Mouse (Mus musculus): ENCODE measurements around the gene Lcn2. TPM values are rescaled to one million over a fixed set of nuclear protein-coding genes. Genes with fewer than 3 reads are reported as not detected.

Lcn2 gene
- polyA plus RNA-seq, 1 experiment from 2014 or later = not detected

DNA sequence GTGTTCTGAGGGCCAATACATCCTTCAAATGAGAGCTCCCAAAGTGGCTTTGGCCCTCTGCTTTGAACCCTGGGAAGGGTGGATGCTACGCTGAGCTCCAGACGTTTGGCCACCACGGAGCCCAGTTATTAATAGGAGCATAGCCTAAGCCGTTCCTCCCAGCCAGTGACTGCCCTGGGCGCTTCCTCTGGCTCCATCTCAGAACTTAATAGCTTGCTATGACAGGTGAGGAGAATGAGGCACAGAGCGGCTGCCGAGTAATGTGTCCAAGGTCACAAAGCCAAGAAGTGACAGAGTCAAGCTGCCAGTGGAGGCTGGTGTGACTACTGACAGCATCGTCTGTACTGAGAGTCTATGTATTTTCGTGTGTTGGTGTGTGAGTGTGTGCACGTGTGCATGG, 31.8 kb downstream of the Lcn2 start:
- H3K4me2 ChIP-seq (ENCODE audit: low read length) = no peak overlapping the region
- no peak for ATAC-seq (ENCODE audit: low FRiP score, low TSS enrichment)
- no peaks in the 10 kb centered on the region for H3K9me3 ChIP-seq (ENCODE audit: control insufficient read depth, low read length)
- no peak overlapping the region for H3K9ac ChIP-seq (replicated peaks; ENCODE audit: low read length)
- no peaks in the 10 kb centered on the region for H3K27me3 ChIP-seq (ENCODE audit: control insufficient read depth, insufficient read depth, low read length)
- H3K27ac ChIP-seq (replicated peaks; ENCODE audit: low read depth, low read length) = no peak overlapping the region
- no peak overlapping the region for H3K4me3 ChIP-seq (replicated peaks; ENCODE audit: low read depth, low read length)
- DNase-seq = no peak
- WGBS = 88% methylated on average over 10 of the region's 10 CpGs
- H3K36me3 ChIP-seq (ENCODE audit: control insufficient read depth, insufficient read depth, low read length) = no peaks in the 10 kb centered on the region
- H3K4me1 ChIP-seq (ENCODE audit: control insufficient read depth, insufficient read depth, low read length) = peaks cover 14% of the 10 kb centered on the region

DNA sequence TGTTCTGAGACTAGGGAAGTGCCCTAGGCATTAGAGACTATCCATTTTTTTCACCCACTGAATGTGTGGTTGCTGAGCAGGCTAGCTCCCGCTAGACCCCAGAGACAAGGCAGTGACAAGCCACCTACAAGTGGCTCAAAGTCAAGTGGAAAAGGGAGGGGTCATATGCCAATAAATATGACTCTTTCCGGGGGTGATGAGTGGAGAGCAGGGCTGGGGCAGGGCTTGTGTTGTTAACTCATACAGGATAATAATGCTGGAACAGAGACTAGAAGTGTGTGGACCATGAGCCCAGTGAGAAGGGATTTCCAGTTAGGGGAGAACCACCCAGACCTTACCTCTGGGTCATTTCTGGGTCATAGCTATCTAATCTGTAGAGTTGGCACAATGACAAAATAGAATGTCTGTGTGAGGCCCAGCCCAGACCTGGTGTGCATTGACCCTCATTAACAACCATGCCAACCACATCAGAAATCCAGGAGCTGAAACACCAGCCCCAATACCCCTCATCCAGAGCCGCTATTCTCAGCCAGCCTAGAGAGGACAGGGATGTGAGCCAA, 33.6 kb downstream of the Lcn2 start:
- DNase-seq = no peak
- Histone ChIP-seq H3K9me3 (ENCODE audit: control insufficient read depth, low read length) (no peaks in the 10 kb centered on the region), H3K36me3 (ENCODE audit: control insufficient read depth, insufficient read depth, low read length) (no peaks in the 10 kb centered on the region), H3K4me2 (ENCODE audit: low read length) (no peak overlapping the region), H3K9ac (replicated peaks; ENCODE audit: low read length) (no peak overlapping the region), H3K27ac (replicated peaks; ENCODE audit: low read depth, low read length) (no peak overlapping the region), H3K27me3 (ENCODE audit: control insufficient read depth, insufficient read depth, low read length) (no peaks in the 10 kb centered on the region), H3K4me1 (ENCODE audit: control insufficient read depth, insufficient read depth, low read length) (peaks cover 20% of the 10 kb centered on the region), H3K4me3 (replicated peaks; ENCODE audit: low read depth, low read length) (no peak overlapping the region)
- 85% methylated on average over 3 of the region's 3 CpGs for WGBS
- no peak for ATAC-seq (ENCODE audit: low FRiP score, low TSS enrichment)

DNA sequence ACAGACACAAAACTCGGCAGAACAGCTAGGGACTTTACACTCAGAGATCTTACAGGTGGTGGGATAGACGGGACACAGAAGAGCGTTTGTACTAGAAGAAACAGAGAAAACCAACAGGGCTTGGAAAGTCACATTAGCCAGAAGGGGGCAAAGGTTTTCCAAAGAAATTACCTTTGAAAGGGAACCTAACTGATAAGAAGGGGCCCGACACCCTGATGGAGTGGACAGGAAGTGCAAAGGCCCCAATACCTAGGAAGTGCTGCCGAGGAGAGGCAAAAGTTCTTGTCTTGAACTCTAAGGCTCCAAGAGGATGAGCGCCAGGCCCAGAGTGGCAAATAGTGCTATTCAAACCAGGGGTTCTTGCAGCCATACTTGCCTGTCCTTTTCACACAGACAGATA, 34.2 kb downstream of the Lcn2 start:
- H3K4me3 ChIP-seq (replicated peaks; ENCODE audit: low read depth, low read length) = no peak overlapping the region
- H3K9me3 ChIP-seq (ENCODE audit: control insufficient read depth, low read length) = no peaks in the 10 kb centered on the region
- 80% methylated on average over 6 of the region's 6 CpGs for WGBS
- no peaks in the 10 kb centered on the region for H3K27me3 ChIP-seq (ENCODE audit: control insufficient read depth, insufficient read depth, low read length)
- no peak overlapping the region; the same call in 1 of the 2 replicates for H3K4me2 ChIP-seq (ENCODE audit: low read length)
- DNase-seq (no peak), ATAC-seq (ENCODE audit: low FRiP score, low TSS enrichment) (no peak)
- H3K9ac ChIP-seq (replicated peaks; ENCODE audit: low read length) = no peak overlapping the region
- no peak overlapping the region for H3K27ac ChIP-seq (replicated peaks; ENCODE audit: low read depth, low read length)
- no peaks in the 10 kb centered on the region for H3K36me3 ChIP-seq (ENCODE audit: control insufficient read depth, insufficient read depth, low read length)
- H3K4me1 ChIP-seq (ENCODE audit: control insufficient read depth, insufficient read depth, low read length) = peaks cover 20% of the 10 kb centered on the region

DNA sequence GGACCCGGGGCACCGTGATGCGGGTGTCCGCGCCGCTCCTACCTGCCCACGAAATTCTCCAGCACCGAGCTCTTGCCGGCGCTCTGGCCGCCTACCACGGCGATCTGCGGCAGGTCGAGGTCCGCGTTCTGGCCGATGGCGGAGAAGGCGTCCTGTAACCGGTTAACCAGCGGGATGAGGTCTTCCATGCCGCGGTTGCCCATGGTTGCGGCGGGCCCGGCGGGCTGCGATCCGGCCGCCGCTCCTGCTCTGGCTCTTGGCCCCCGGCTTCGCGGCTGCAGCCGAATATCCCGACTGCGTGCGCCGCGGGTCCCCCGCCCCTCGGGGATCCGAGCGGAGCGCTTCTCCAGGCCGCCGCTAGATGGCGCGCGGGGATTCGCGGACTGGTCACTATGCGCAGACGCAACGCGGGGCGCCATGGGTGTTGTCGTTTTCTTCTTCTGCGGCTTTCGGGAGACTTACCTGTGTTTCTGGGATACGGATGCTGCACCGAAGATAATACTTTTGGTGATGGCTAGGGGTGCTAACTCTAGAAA, 35.0 kb downstream of the Lcn2 start, which contains the start of gene Dnm1:
Dnm1 (minus strand) TSS at position 332 of the 536 bp plus-strand sequence.
- Histone ChIP-seq H3K4me2 (ENCODE audit: low read length) (peak within 1 kb of the TSS; percentile 79), H3K9me3 (ENCODE audit: control insufficient read depth, low read length) (no peaks in the 10 kb centered on the region), H3K9ac (replicated peaks; ENCODE audit: low read length) (peak within 1 kb of the TSS; percentile 81), H3K4me3 (replicated peaks; ENCODE audit: low read depth, low read length) (peak within 1 kb of the TSS; percentile 70), H3K27ac (replicated peaks; ENCODE audit: low read depth, low read length) (peak within 1 kb of the TSS; percentile 95), H3K36me3 (ENCODE audit: control insufficient read depth, insufficient read depth, low read length) (peaks cover 2% of the 10 kb centered on the region; the same call in 1 of the 2 replicates), H3K4me1 (ENCODE audit: control insufficient read depth, insufficient read depth, low read length) (peaks cover 20% of the 10 kb centered on the region), H3K27me3 (ENCODE audit: control insufficient read depth, insufficient read depth, low read length) (no peaks in the 10 kb centered on the region)
- DNase-seq (peak; percentile 97), ATAC-seq (ENCODE audit: low FRiP score, low TSS enrichment) (peak; percentile 72)
- WGBS = under 1% methylated on average over 63 of the region's 63 CpGs

DNA sequence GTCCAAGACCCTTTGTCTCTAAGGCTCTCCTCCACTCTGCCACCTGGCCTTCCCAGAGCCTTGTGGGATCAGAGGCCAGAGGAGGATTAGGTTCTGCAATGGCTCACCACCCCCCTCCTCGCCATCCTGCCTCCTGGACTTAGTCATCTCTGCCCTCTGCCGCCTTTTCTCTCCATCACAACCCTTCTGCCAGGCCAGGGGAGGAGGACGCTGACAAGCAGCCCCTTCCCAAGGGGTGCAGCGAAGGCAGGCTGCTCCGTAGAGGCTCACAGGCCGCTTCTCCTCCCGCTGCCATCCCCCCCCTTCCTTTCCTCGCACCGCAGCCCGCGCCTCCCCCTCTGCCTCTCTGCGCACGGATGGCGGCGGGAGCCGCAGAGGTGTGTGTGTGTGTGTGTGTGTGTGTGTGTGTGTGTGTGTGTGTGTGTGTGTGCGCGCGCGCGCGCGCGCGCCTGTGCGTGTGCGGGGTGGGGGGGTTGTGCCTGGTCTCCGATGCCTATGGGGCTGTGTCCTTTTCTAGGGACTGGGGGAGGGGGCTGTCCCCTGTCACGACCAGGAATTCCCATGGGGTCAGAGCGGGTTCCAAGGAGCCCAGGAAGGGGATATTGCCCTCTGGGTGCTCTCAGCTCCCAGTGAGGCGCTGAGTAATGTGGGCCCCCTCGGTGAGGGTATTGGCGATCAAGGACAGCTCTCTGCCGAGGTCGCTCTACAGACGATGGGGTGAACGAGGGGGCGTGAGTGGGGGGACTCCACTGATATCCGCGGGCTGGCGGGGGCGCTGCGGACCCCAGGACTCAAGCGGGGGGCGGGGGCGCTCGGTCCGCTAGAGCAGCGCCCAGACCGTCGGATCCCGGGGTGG, 35.7 kb downstream of the Lcn2 start, which contains the start of gene Ciz1:
Ciz1 (plus strand) TSS at position 177 of the 856 bp plus-strand sequence.
- peak; percentile 64 for ATAC-seq (ENCODE audit: low FRiP score, low TSS enrichment)
- Histone ChIP-seq H3K27ac (replicated peaks; ENCODE audit: low read depth, low read length) (peak within 1 kb of the TSS; percentile 95), H3K9ac (replicated peaks; ENCODE audit: low read length) (peak within 1 kb of the TSS; percentile 81), H3K27me3 (ENCODE audit: control insufficient read depth, insufficient read depth, low read length) (no peaks in the 10 kb centered on the region), H3K4me1 (ENCODE audit: control insufficient read depth, insufficient read depth, low read length) (peaks cover 20% of the 10 kb centered on the region), H3K36me3 (ENCODE audit: control insufficient read depth, insufficient read depth, low read length) (peaks cover 4% of the 10 kb centered on the region; the same call in 1 of the 2 replicates), H3K4me2 (ENCODE audit: low read length) (peak within 1 kb of the TSS; percentile 79), H3K9me3 (ENCODE audit: control insufficient read depth, low read length) (no peaks in the 10 kb centered on the region), H3K4me3 (replicated peaks; ENCODE audit: low read depth, low read length) (peak within 1 kb of the TSS; percentile 70)
- WGBS = under 1% methylated on average over 43 of the region's 52 CpGs
- peak; percentile 84 for DNase-seq

DNA sequence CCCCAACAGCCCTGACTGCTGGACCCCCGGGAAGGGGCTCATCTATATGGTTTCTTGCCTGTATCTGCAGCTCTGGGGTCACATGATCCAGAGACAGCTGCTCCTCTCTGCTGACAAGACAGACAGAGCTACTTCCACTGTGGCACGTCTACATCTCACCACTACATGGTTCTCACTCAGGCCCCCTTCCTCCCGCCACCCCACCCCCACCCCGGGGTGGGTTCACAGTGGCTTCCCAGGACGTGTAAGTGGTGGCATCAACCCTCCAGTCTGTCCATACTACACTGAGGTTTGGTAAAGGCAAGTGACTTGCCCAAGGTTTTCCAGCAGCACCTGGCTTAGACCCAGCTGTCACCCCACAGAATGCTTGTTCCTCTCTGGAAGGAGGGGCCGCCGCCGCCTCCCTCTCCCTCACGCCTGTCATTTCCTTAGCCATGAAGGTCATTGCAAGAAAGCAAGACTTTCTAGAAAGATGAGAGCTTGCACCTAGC, 36.5 kb downstream of the Lcn2 start:
- Histone ChIP-seq H3K27ac (replicated peaks; ENCODE audit: low read depth, low read length) (peak overlapping the region; percentile 95), H3K27me3 (ENCODE audit: control insufficient read depth, insufficient read depth, low read length) (no peaks in the 10 kb centered on the region), H3K36me3 (ENCODE audit: control insufficient read depth, insufficient read depth, low read length) (peaks cover 4% of the 10 kb centered on the region; the same call in 1 of the 2 replicates), H3K9me3 (ENCODE audit: control insufficient read depth, low read length) (no peaks in the 10 kb centered on the region), H3K9ac (replicated peaks; ENCODE audit: low read length) (peak overlapping the region; percentile 81), H3K4me2 (ENCODE audit: low read length) (peak overlapping the region; percentile 79), H3K4me1 (ENCODE audit: control insufficient read depth, insufficient read depth, low read length) (peaks cover 20% of the 10 kb centered on the region), H3K4me3 (replicated peaks; ENCODE audit: low read depth, low read length) (peak overlapping the region; percentile 70)
- WGBS = 47% methylated on average over 9 of the region's 9 CpGs
- ATAC-seq (ENCODE audit: low FRiP score, low TSS enrichment) (no peak), DNase-seq (no peak)

DNA sequence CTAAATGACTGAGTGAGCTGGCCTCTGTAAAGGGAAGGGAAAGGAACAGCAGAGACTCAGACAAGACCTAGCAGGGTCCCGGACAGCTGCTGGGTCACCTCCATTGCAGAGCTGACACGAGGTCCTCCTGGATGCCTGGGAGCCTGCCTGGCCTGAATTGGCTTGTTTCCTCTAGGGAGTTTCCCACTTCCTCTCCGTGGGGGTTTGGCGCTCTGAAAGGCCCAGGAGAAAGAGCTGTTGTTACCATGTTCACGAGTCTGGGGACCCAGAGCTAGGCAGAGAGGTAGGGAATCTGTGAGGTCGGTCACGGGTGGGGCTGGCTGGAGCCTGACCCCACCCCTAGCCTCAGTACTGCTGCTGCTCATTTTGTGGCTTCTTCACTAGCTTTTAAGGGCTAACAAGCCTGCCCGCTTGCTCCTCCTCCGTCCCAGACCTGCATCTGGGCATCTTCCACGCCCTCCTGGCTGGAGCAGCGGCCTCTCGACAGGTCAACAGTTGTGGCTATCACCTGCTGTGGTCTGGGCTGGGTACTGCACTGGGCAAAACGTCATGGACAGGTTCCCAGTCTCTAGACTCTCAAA, 37.5 kb downstream of the Lcn2 start:
- Histone ChIP-seq H3K36me3 (ENCODE audit: control insufficient read depth, insufficient read depth, low read length) (peaks cover 4% of the 10 kb centered on the region; the same call in 1 of the 2 replicates), H3K4me2 (ENCODE audit: low read length) (peak overlapping the region; percentile 79), H3K4me3 (replicated peaks; ENCODE audit: low read depth, low read length) (no peak overlapping the region), H3K4me1 (ENCODE audit: control insufficient read depth, insufficient read depth, low read length) (peaks cover 20% of the 10 kb centered on the region), H3K27me3 (ENCODE audit: control insufficient read depth, insufficient read depth, low read length) (no peaks in the 10 kb centered on the region), H3K27ac (replicated peaks; ENCODE audit: low read depth, low read length) (0 out of 2 replicates have a peak overlapping the region, but pooled peaks have one; percentile 13), H3K9ac (replicated peaks; ENCODE audit: low read length) (peak overlapping the region; percentile 81; the same call in 1 of the 2 replicates), H3K9me3 (ENCODE audit: control insufficient read depth, low read length) (no peaks in the 10 kb centered on the region)
- no peak for ATAC-seq (ENCODE audit: low FRiP score, low TSS enrichment)
- 58% methylated on average over 13 of the region's 13 CpGs for WGBS
- DNase-seq = no peak

- H3K27ac ChIP-seq (replicated peaks; ENCODE audit: low read depth, low read length) = no peak overlapping the region
- H3K4me2 ChIP-seq (ENCODE audit: low read length) = no peak overlapping the region
- H3K9ac ChIP-seq (replicated peaks; ENCODE audit: low read length) = 0 out of 2 replicates have a peak overlapping the region, but pooled peaks have one; percentile 14
- peaks cover 20% of the 10 kb centered on the region for H3K4me1 ChIP-seq (ENCODE audit: control insufficient read depth, insufficient read depth, low read length)
- no peak for ATAC-seq (ENCODE audit: low FRiP score, low TSS enrichment)
- WGBS = 72% methylated on average over 8 of the region's 8 CpGs
- no peaks in the 10 kb centered on the region for H3K9me3 ChIP-seq (ENCODE audit: control insufficient read depth, low read length)
- H3K27me3 ChIP-seq (ENCODE audit: control insufficient read depth, insufficient read depth, low read length) = no peaks in the 10 kb centered on the region
- H3K36me3 ChIP-seq (ENCODE audit: control insufficient read depth, insufficient read depth, low read length) = peaks cover 4% of the 10 kb centered on the region; the same call in 1 of the 2 replicates
- no peak overlapping the region for H3K4me3 ChIP-seq (replicated peaks; ENCODE audit: low read depth, low read length)
- no peak for DNase-seq
These were observed 38.3 kb downstream of the Lcn2 start for GRCm38 (mm10) chr2:32349625-32350255.
